Mouse (Mus musculus): Measurements from ENCODE around the gene Il23a.
"Not testable (repeated sequence)": the region's sequence is repeated elsewhere in the genome, so short reads cannot be mapped to it uniquely, and the experiment has no call there.

Gene Il23a

GRCm38 (mm10) chr10:128298702-128299171, at the start of gene Il23a:
TSS of gene Il23a (minus strand) at chr10:128298752.
- DNase-seq: no peak

- DNase-seq: no peak
Measured at GRCm38 (mm10) chr10:128347541-128347940, 49.0 kb upstream of the Il23a start.

- peak; percentile 90 for DNase-seq
Measured at GRCm38 (mm10) chr10:128344568-128345275, 46.2 kb upstream of the Il23a start.

DNA sequence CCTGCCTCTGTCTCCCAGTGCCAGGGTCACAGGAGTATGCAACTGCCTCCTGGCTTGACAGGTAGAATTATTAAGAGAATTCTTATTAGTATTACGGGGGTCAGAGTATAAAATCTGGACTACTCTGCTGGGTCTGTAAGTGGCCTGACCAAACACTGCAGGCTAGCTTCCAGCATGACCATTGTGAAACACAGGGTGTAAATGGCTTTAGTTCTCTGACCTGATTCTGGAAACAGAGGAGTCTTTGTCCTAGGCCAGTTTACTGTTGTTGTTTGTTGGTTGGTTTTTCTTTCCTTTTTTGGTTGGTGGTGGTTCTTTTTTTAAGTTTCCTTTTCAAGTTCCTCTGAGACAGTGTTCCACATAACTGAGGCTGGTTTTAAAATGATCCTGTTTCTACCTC, 44.9 kb upstream of the Il23a start:
- no peak for DNase-seq

GRCm38 (mm10) chr10:128340257-128340656, 41.7 kb upstream of the Il23a start:
- DNase-seq: peak; percentile 24

GRCm38 (mm10) chr10:128338948-128339347, 40.4 kb upstream of the Il23a start:
- DNase-seq: no peak

DNA sequence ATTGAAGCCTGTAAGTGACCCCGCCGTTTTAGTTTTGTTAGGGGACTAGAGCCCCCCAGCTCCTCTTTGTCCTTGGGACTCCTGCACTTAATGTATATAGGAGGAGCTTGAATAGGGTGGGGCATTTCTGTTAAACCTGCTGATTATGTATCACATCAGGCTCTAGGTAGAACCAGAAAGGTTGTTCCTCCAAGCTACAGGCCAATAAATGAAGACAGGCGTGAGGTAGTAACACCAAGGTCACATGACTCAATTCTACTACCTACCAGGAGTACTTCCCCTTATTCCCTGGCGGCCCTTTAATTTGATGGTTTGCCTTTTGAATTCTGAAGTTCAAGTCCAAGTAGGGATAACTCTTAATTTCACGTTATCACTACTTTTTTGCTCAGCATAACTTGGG, 39.9 kb upstream of the Il23a start:
- DNase-seq: no peak

DNA sequence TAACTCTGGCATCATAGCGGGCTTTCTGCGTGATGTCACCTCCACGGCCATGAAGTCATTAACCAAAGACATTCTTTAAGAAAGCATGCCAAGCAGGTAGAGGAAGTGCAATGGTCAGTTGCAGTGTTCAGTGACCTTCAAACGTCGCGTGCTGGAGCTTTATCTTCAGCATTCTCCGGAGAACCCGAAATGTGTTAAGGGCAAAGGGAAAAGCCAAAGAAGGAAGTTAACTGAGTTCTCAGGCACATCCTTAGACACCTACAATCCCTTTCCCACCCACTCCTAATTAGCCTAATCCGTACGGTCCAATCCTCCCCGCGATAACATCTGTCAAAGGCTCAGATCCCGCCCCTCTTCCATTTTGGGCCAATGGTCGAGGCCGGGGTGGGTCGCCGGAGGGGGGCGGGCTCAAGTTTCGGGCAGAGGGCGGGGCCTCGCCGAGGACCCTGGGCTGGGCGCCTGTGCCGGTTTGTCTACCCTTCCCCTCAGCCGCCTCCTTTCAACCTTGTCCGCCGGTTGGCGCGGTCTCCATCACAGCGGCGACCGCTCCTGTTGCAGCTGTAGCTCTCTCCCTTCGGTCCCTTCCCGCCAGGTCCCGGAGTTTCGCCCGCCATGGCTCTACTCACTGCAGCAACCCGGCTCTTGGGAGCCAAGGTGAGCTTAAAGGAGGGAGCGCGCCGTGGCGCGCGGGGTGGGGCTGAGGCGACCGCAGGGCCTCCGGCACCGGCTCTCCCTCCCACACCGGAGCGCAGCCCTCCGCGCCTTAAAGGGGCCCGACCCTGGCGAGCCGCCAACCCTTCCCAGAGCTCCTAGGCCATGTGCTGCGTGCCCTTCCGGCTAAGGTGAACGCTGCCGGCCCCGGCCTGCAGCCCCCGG, 39.0 kb upstream of the Il23a start, which contains the start of gene Cs:
Gene Cs, plus strand, starts transcription at position 429 of the 876 bp plus-strand sequence.
- DNase-seq: peak; percentile 98

- DNase-seq: no peak
Measured at GRCm38 (mm10) chr10:128336597-128336996, 38.0 kb upstream of the Il23a start.

DNA sequence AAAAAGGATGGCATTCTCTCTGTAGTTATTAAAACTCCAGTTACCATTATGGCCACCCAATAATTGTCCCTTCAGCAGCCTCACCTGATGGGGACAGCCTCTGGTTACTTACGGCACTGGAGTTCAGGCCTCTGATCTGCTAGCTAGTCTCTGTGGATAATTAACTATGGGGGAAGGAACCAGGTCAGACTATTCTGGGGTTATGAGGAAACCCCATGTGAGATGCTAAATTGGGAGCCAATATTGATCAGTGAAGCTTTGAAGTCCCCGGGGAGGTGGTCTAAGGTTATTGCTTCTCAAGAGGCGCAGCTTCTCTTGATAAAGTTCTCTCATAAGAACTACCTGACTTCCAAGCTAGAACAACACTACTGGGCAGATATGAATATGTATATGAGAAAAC, 37.6 kb upstream of the Il23a start:
- no peak for DNase-seq

DNA sequence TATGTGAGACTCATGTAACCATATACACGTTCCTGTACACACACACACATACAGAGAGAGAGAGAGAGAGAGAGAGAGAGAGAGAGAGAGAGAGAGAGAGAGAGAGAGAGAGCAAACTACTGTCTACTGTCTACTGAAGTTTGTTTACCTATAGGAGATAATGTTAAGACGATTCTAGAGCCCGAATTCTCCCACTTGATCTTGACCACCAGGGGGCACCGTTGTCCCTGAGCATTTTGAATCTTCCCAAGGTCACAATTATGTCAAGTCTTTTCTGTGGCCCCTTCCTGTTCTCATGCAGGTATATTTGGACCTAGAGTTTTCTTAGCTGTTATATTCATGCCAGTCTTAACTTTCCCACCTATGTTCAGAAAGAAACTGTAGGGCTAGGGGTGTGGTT, 37.0 kb upstream of the Il23a start:
- DNase-seq: peak; percentile 91

- DNase-seq: not testable (repeated sequence)
Measured at GRCm38 (mm10) chr10:128332358-128333249, 34.1 kb upstream of the Il23a start.

- no peak for DNase-seq
Measured at GRCm38 (mm10) chr10:128327610-128328009, 29.1 kb upstream of the Il23a start.

- no peak for DNase-seq
Measured at GRCm38 (mm10) chr10:128326825-128327224, 28.3 kb upstream of the Il23a start.

DNA sequence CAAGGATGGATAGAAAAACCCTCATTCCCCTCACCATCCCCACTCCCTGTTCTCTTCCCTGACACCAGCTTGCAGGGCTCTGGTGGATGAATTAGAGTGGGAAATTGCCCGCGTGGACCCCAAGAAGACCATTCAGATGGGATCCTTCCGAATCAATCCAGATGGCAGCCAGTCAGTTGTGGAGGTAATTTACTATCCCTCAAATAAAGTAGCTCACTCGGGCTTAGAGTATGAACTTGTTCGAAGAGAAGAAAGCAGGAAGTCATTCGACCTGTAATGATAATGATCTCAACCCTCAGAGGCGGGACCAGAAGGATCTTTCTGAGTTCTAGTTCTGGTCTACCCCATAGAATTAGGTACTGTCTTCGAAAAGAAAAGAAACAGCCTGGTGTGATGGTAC, 25.0 kb upstream of the Il23a start:
- no peak for DNase-seq

- peak; percentile 81 for DNase-seq
Measured at GRCm38 (mm10) chr10:128322141-128323108, 23.9 kb upstream of the Il23a start, which contains the start of gene Cnpy2. TSS of gene Cnpy2 (plus strand) at chr10:128322459.

DNA sequence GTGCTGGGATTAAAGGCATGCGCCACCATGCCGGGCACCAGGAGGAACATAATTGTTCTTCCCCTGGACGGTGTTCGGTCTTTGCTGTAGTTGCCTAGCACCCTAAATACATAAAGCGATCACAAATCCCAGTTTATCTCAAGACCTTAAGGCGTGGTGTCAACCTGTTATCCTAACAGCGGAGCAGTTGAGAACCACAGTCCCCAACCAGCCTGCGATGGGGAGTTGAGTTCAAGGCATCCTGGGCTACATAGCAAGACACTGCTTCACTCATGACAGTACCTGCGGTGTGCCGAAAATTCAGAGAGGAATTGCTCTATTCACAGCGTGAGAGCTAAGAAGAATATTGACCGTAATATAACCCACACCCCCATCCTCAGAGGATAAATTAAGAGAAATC, 23.1 kb upstream of the Il23a start:
- no peak for DNase-seq

DNA sequence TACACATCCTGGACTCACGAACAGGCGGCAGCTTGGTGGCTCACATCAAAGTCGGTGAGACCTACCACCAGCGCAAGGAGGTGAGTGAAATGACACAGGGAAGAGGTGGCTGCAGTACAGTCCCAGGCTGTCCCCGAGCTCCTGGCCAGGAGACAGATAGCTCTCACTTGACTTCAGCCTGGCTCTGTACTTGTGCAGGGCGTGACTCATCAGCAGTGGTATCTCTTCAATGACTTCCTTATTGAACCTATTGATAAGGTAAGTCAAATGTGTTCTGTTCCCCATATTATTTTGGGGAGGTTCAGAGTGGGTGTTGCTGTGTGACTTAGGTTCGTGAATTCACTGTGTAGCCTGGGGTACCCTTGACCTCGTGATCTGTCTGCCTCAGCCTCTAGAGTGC, 17.0 kb upstream of the Il23a start:
- no peak for DNase-seq

DNA sequence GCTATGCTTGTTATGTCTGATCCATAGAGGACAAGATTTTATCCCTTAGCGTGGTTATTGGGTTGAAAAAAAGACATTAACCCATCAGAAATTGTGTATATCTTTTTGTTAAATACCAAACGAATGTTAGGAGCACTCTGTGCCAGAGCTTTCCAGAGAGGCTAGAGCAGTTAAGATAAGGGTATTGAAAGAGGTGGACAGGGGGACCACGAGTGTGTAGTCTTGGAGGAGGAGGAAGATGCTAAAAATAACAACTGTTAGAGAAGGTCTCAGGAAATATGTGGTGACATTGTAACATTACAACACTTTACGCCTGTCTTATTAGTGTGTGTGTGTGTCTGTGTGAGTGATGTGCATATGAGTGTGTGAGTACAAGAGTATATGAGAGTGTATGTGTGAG, 12.3 kb upstream of the Il23a start:
- DNase-seq: no peak

GRCm38 (mm10) chr10:128310177-128310576, 11.6 kb upstream of the Il23a start:
- peak; percentile 20 for DNase-seq

DNA sequence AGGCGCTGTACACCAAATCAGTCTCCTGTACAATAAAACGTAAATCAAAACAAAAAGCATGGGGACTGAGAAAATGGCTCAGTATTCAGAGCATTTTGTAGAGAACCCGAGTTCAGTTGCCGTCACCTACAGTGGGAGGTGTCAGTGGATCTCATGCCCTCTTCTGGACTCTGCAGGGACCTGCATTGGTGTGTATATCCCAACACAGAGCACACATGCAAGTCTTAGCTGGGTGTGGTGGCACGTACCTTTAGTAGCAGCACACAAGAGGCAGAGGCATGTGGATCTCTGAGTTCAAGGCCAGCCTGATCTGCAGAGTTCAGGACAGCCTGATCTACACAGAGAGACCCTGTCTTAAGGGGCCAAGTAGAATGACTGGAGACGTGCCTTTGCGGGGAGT, 11.1 kb upstream of the Il23a start:
- DNase-seq: no peak

Data from liver (tissue).